Mouse (Mus musculus) cerebral cortex, adult 2 months (tissue): ENCODE data around the gene Gm49358.

Source experiments
- WGBS: fragments of 180-500 bp; shearing (Covaris S2); methylation state at CpG from one replicate; pipeline ENCODE4 v1.1.7; 2018; 5-methylcytosine and 5-hydroxymethylcytosine counted together

Gene Gm49358

GRCm38 (mm10) chr10:86814292-86815131, 50.7 kb downstream of the Gm49358 start:
- 90% methylated on average over 19 of the region's 19 CpGs for WGBS

- 88% methylated on average over 7 of the region's 7 CpGs for WGBS
Observed at GRCm38 (mm10) chr10:86815133-86815532, 51.4 kb downstream of the Gm49358 start.

DNA sequence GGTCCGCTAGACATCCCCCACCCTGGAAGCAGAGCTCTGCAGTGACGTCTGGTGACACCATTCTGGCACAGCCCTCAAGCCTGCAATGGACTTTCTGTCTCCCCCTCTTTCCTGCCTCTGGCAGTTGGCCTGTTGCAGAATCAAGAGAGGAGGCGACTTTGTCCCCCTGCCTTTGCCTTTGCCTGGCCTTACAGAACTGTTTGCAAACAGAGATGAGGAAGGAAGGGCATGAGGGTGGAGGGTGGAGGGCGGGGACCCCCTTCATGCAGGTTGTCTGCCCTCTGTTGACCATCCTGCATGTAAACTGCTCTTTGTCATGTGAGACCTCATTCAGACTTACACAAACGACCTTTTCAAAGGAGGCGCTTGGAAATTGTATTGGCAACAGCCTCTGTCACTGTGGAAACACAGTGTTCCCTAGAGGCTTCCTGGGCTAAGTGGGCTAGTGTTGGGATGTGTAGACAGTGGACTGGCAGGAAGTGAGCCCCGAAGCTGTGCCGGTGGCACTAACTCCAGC, 55.9 kb downstream of the Gm49358 start:
- 30% methylated on average over 8 of the region's 8 CpGs for WGBS

GRCm38 (mm10) chr10:86821014-86821413, 57.2 kb downstream of the Gm49358 start:
- 75% methylated on average over 7 of the region's 7 CpGs for WGBS

- WGBS = 86% methylated on average over 6 of the region's 6 CpGs
Observed at GRCm38 (mm10) chr10:86824093-86824492, 60.3 kb downstream of the Gm49358 start.

DNA sequence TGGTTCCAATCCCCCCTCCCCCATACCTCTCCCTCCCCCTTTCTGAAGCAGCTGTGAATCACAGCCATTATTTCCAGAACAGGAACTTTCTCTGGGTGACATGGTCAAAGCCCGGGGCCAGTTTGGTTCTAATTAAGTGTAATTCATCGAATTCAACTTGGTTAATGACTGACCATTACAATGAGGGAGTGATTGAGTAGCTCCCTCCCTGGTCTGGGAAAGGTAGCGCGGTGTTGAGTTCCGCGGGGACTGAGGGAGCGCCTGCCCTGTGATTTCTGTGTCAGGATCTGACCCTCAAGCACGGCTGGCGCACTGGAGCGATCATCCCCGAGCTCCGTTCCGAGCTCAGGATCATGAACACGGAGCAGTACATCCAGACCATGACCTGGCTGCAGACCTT, 61.1 kb downstream of the Gm49358 start:
- 81% methylated on average over 14 of the region's 14 CpGs for WGBS

- WGBS = 82% methylated on average over 10 of the region's 10 CpGs
Observed at GRCm38 (mm10) chr10:86825871-86826522, 62.2 kb downstream of the Gm49358 start.

DNA sequence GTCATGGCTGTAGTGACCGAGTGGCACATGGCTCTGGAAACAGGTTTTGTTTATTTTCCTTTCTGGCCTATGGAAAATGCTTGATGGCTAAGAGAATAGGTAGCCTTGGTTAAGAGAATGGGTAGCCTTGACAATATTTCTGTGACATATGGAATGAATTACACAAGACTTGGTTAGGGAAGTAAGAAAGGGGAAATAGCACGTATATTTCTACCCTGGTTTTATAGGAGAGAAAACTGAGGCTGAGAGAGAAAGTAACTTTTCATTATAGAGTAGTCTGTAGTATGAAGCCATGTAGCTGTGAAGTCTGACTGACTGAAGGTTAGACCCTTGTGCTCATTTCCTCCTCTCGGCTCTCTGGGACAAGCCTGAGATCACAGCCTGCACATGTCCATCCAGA, 63.2 kb downstream of the Gm49358 start:
- WGBS = 76% methylated on average over 3 of the region's 3 CpGs

GRCm38 (mm10) chr10:86828221-86829135, 64.7 kb downstream of the Gm49358 start:
- WGBS = 90% methylated on average over 15 of the region's 15 CpGs

- 92% methylated on average over 2 of the region's 2 CpGs for WGBS
Observed at GRCm38 (mm10) chr10:86829515-86829914, 65.7 kb downstream of the Gm49358 start.

DNA sequence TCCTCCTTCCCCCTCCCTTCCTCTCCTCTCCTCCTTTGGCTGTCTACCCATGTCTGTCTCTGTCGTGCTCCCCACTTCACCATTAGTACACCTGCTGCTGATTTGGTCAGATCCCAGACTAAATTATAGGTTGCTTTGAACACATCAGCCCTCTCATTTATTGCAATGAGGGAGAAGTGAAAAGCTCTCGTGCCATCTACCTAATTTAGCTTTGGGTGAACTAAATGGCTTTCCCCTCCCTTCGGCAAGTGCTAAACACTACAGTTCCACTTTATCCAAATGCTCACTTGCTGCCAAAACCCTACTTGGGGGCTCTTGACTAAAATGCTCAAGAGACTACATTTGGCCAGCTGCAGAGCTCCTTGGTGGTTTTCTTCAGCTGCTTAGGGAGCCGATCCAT, 73.0 kb downstream of the Gm49358 start:
- WGBS = 55% methylated on average over 4 of the region's 4 CpGs

DNA sequence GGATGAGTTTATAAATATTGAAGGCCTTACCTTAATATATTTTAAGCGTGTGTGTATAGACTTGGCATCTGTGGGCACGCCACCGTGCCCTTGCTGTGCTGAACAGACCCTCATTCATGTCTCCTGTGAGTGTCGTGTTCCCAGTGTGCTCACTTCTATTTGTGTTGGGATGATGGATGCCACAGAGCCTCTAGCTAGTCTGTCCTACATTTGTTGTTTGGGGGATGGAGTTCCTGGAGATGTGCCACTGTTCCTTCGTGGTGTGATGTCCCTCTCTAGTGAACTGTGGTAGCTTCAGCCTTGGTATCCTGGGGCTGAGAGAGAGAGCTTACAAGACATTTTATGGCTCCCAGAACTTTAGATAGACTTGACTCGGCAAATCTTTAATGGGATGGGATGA, 75.1 kb downstream of the Gm49358 start:
- 80% methylated on average over 6 of the region's 6 CpGs for WGBS

DNA sequence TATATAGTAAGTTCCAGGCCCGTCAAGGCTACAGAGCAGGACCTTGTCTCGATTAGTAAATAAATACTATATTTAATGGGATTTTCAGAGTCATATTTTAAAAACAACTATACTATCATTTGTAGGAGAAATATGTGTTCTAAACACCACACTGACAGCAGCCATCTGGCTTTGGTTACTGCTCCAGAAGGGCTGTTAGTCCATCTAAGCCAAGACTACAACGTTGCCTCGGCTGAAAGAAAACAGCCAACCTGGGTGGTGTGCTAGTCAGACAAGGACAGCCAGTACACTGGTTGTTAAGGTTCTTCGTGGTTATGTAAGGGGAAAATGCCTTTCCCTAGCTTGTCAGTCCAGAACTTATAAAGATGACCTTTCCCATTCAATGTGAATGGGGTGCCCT, 78.9 kb downstream of the Gm49358 start:
- 56% methylated on average over 5 of the region's 5 CpGs for WGBS

DNA sequence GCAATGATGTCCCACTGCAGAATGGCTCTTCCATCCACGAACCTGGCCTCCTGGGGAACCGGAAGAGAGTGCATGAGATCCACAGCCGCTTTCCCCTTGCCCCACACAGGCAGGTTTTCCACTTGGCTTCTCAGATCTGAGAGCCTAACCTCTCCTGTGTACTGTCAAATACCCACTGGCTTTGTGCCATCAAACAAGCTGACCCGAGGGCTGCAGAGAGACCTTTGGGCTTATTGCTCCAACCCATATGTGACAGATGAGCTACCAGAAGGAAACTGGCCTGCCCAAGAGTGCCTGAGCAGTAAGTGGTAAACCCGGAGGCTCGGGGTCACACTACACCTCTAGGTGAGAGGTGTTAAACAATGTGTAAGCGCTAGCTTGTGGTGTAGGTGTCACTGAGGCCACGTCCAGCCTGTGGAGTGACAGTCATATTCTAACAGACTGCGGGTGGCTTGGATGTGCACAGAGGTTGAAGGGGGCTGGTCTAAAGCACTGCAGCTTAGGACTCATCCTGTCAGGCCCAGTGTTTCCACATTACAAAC, 83.2 kb downstream of the Gm49358 start:
- WGBS = 90% methylated on average over 9 of the region's 9 CpGs

- 76% methylated on average over 4 of the region's 4 CpGs for WGBS
Observed at GRCm38 (mm10) chr10:86849087-86849486, 85.3 kb downstream of the Gm49358 start.

DNA sequence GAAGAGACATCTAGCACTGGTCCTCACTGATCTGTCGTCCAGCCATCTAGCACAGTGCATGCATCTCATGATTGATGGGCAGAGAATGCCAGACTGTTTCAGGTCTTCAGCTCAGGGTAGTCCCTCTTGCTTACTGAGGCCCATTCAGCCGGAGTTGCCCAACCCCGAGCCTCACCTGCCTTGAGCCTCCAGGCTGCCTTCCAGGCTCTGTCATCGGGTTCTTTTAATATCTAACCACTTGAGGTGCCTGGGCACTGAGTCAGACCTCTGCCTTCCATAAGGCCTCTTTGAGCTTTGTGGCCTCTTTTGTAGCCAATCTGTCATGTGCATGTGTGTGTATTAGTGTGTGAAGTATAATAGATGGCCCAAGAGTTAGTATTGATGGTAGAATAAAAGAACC, 85.7 kb downstream of the Gm49358 start:
- WGBS = 90% methylated on average over 4 of the region's 4 CpGs

DNA sequence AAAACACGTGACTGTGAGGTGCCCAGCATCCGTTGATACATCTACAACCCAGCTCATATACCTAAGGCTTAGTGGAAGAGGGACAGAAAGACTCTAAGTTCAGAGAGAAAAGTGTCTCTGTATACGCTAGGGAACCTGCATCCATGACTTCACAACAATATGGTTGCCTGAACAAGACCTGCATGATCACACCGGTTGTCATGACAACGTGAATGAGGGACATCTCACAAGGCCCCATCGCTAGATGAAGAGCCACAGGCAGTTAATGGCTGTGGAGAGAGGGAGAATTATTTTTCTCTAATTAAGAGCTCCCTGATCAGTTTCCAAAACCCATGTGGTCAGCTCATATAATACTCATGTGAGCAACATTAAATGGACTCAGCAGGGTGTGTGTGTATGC, 88.4 kb downstream of the Gm49358 start:
- 89% methylated on average over 6 of the region's 6 CpGs for WGBS

DNA sequence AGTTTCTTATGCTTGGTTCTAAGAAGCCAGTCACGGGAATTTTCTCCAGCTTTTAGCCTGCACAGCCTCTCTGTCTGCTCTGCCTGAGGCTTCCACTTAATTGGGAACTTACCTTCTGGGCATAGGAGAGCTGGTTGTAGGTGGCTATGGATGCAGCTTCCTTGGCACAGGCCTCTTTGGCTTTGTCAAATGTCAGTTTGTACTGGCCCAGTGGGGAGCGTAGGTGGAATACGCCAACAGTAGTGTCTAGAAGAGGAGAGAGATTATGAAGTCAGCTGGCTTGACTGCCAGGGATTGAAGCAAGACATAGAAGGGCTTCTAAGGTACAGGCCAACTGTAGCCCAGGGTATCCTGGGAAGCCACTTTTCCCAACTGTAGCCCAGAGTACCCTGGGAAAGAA, 89.7 kb downstream of the Gm49358 start:
- 71% methylated on average over 3 of the region's 3 CpGs for WGBS

GRCm38 (mm10) chr10:86860396-86860795, 96.6 kb downstream of the Gm49358 start:
- WGBS = 87% methylated on average over 4 of the region's 4 CpGs

DNA sequence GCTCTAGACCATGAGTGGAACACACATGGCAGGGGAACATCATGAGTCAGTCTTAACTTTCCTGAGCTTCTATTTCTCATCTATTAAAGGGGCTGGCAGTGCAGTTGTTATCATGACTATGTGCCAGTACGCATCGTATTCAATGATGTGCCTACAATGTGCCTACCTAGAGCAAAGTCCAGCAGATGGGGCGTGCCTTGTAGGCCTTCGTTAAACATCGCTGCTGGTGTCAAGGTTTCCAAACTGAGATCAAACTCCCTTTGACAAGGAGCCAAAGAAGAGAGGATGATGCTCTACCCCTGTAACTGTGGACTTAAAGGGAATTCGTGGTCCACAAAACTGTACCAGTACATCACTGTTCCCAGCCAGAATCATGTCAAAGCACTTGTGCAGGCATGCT, 98.7 kb downstream of the Gm49358 start:
- 85% methylated on average over 6 of the region's 6 CpGs for WGBS

- WGBS = 90% methylated on average over 6 of the region's 6 CpGs
Observed at GRCm38 (mm10) chr10:86863429-86863828, 99.7 kb downstream of the Gm49358 start.

DNA sequence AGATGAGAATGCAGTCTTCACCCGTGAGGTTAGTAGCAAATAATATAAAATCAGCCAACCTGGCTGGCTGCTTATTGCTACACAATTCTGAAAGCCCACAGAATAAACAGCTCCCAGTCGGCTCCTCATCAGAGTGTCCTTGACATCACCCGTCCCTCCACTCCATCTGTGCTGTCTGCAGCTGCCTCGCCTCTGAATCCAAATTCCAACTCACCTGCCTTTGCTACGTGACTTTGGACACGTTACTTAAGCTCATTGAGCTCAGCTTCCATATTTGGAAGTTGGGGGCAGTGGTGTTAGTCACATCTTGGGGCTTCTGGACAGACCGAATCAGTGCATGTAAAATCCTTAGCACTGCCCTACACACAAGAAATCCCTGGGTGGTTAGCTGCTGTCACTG, 108.3 kb downstream of the Gm49358 start:
- 74% methylated on average over 7 of the region's 7 CpGs for WGBS
